Mouse (Mus musculus): ENCODE results near the gene Ptgis.
"Not testable (repeated sequence)": the region's sequence is repeated elsewhere in the genome, so short reads cannot be mapped to it uniquely, and the experiment has no call there.

The Ptgis gene

GRCm38 (mm10) chr2:167232132-167233008 is 8.0 kb downstream of the Ptgis start:
- no peak for DNase-seq (ENCODE audit: low read depth, low spot score)

GRCm38 (mm10) chr2:167230554-167230953 is 9.8 kb downstream of the Ptgis start:
- no peak for DNase-seq (ENCODE audit: low read depth, low spot score)

- DNase-seq (ENCODE audit: low read depth, low spot score), result no peak
These were observed 15.5 kb downstream of the Ptgis start for GRCm38 (mm10) chr2:167224937-167225336.

GRCm38 (mm10) chr2:167224194-167224593 is 16.2 kb downstream of the Ptgis start:
- DNase-seq (ENCODE audit: low read depth, low spot score), result no peak

GRCm38 (mm10) chr2:167222152-167222551 is 18.3 kb downstream of the Ptgis start:
- peak; percentile 50 for DNase-seq (ENCODE audit: low read depth, low spot score)

GRCm38 (mm10) chr2:167221159-167221845 is 19.1 kb downstream of the Ptgis start:
- DNase-seq (ENCODE audit: low read depth, low spot score), result no peak

- DNase-seq (ENCODE audit: low read depth, low spot score), result no peak
These were observed 19.7 kb downstream of the Ptgis start for GRCm38 (mm10) chr2:167220736-167221135.

- DNase-seq (ENCODE audit: low read depth, low spot score), result peak; percentile 69
These were observed 21.1 kb downstream of the Ptgis start for GRCm38 (mm10) chr2:167219154-167219775.

- DNase-seq (ENCODE audit: low read depth, low spot score), result no peak
These were observed 26.7 kb downstream of the Ptgis start for GRCm38 (mm10) chr2:167213666-167214065.

- DNase-seq (ENCODE audit: low read depth, low spot score), result no peak
These were observed 27.3 kb downstream of the Ptgis start for GRCm38 (mm10) chr2:167213076-167213475.

- no peak for DNase-seq (ENCODE audit: low read depth, low spot score)
These were observed 27.9 kb downstream of the Ptgis start for GRCm38 (mm10) chr2:167212551-167212950.

GRCm38 (mm10) chr2:167212089-167212488 is 28.3 kb downstream of the Ptgis start:
- DNase-seq (ENCODE audit: low read depth, low spot score), result no peak

GRCm38 (mm10) chr2:167209900-167210299 is 30.5 kb downstream of the Ptgis start:
- no peak for DNase-seq (ENCODE audit: low read depth, low spot score)

- DNase-seq (ENCODE audit: low read depth, low spot score), result no peak
These were observed 31.4 kb downstream of the Ptgis start for GRCm38 (mm10) chr2:167208984-167209383.

- no peak for DNase-seq (ENCODE audit: low read depth, low spot score)
These were observed 34.3 kb downstream of the Ptgis start for GRCm38 (mm10) chr2:167205918-167206629.

- DNase-seq (ENCODE audit: low read depth, low spot score), result not testable (repeated sequence)
These were observed 35.7 kb downstream of the Ptgis start for GRCm38 (mm10) chr2:167204686-167205085.

GRCm38 (mm10) chr2:167203505-167204166 is 36.8 kb downstream of the Ptgis start:
- DNase-seq (ENCODE audit: low read depth, low spot score), result no peak

- no peak for DNase-seq (ENCODE audit: low read depth, low spot score)
These were observed 38.7 kb downstream of the Ptgis start for GRCm38 (mm10) chr2:167201463-167202291.

GRCm38 (mm10) chr2:167198660-167199427 is 41.6 kb downstream of the Ptgis start:
- no peak for DNase-seq (ENCODE audit: low read depth, low spot score)
